Mouse (Mus musculus): ENCODE data around the gene Spns1.

Spns1 gene

DNA sequence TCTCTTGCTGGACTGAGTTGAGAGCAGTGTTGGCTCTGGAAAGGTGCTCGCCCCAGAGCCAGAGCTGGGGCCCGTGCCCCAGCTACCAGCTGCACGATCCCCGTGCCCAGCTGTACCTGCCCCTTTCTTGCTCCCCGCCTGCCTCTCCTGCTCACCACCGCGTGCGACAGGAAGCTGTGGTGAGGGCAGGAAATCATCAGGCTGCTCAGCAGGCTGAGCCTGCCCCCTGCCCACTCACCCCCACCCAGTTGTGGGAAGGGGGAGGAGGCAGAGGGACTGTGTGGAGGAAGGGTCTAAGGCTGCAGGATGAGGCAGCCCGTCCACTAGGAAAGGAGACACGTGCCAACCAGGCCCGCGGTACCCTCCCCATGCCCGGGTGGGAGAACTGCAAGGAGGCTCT is 7.9 kb downstream of the Spns1 start, which contains the start of gene Lat:
Gene Lat, minus strand, starts transcription at position 178 of the 400 bp plus-strand sequence.
- DNase-seq (ENCODE audit: low spot score in 2 of 2) = no peak

DNA sequence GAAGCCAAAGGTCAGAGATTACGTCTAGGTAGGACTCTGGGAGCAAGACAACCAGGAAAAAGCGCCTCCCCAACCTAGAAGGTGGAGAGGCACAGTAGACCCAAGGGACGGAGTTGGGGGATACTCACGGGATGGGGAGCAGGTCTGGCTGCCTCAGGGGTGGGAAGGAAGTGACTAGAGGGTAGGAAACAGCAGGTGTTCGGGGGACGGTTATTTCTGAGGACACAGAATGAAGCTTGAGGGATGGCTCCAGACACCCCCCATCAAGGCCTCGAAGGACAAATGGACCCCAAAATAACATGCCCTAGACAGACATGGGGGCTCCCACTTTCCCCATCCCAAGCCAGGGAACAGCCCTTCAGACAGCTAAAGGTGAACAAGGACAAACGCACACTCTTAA is 8.9 kb downstream of the Spns1 start:
- DNase-seq (ENCODE audit: low spot score in 2 of 2) = no peak

DNA sequence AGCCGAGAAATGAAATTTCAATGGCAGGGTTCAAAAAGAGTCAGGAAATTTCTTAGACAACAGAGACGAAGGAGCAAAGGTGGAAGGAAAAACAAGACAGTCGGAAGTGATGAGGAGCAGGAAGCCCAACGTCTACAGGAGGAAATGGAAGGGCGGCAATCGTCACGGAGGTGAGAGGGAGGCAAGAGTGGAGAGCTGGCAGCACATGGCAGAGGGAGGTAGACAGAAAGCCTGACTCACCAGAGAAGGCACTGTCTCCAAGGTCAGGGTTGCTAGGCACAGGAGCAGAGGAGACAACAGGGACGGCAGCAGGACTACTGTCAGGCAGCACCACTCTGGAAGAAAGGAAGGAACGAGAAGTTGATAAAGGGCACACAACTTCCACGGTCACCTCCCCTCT is 9.6 kb downstream of the Spns1 start:
- no peak for DNase-seq (ENCODE audit: low spot score in 2 of 2)

DNA sequence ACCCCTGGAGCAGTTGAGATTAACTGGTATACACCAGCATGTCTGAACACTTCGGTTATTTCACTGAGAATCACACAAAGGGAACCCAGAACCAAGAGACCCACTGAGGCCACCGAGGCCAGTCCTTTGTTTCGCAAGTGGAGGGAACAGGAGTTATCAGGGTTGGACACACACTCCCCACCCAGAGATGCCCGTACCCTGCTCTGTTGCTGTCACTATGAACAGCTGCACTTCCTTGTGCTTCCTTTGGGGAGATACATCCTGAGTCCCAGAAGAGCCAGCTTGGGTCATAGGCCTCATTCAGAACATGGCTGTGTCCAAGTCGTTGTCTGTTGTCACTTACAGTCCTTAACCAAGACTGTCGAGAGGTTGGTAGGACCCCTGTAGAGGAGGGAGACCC is 14.2 kb downstream of the Spns1 start:
- no peak for DNase-seq (ENCODE audit: low spot score in 2 of 2)

DNA sequence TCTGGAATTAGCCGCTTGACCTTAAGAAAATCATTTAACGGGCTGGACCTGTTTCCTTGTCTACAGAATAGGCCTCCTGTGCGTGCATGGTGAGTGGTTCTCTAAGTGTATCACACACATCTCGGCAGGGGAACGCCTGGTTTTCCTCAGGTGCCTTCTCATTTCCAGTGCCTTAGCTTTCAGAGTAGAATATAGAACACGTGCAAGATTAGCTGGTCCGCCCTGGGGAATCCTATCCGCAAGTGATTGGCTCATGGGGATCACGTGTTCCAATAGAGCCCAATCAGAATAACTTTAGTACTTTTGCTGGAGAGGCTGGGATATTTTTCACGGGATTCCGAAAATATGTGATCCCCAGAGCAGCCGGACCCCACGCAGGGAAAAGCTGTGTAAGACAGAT is 18.2 kb downstream of the Spns1 start:
- DNase-seq (ENCODE audit: low spot score in 2 of 2) = no peak

DNA sequence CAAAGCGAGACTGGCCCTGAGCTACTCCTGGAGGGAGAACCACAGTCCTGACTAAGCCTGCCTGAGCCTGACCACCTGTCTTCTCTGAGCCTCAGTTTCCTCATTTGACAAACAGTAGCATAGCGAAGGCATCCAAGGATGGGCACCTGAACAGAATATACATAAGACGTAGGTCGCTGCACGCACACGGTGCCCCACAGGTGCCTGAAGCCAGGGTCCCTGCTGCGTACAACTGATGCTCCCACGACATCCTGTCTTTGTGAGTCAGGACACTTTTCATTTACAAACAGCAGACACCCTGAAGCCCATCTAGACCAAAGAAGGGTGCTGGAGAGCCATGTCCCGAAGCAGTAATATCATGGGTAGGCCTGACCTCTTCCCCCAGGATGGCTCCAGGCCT is 18.8 kb downstream of the Spns1 start:
- DNase-seq (ENCODE audit: low spot score in 2 of 2) = no peak

DNA sequence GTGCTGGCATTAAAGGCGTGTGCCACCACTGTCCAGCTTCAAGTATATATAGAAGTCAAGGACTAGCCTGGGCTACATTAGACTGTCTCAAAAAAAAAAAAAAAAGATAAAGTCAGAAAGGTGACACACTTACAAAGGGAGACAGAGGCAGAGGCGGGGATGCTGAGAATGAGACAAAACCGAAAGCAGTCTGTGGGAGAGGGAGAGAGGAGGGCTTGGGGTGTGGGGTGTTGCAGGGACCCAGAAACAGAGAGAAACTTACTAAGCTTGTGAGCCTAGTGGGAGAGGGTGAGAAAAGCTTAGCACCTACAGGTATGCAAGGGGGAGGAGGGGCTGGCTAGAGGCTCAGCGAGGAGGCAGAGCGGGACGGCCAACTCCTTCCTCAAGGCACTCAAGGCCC is 19.4 kb downstream of the Spns1 start:
- no peak for DNase-seq (ENCODE audit: low spot score in 2 of 2)

DNA sequence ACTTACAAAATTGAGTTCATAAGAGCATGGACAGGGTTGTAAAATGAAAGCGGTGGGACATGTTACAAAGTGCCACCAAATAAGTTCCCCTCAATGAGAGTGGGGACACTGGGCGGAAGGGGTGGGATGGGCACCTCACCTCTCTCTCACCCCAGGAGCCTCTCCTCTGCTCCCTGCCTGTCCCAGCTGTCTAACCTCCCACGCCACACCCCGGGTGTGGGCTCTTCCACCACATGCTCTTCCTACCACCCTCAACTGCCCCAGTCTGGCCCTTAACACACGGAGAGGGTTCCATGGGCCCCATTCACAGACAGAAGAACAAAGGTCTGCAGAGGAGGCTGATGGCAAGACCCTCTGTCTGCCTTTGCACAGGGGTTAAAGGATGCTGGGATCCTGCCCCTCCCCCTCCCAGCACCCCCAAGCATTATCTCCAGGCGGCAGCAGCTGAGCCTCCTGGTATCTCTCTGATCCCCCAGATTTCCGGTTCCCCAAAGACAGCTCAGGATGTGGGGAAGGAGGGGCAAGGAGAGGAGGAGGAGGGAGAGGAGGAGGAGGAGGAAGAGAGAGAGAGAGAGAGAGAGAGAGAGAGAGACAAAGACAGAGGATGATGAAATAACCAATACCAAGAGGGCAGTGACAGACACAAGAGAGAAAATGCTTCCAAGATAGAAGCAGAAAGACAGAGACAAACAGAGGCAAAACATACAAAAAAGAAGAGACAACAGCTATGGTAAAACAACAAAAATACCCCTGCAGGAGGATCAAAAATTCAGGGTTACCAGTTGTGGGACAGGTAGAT is 20.3 kb downstream of the Spns1 start:
- DNase-seq (ENCODE audit: low spot score in 2 of 2) = no peak

DNA sequence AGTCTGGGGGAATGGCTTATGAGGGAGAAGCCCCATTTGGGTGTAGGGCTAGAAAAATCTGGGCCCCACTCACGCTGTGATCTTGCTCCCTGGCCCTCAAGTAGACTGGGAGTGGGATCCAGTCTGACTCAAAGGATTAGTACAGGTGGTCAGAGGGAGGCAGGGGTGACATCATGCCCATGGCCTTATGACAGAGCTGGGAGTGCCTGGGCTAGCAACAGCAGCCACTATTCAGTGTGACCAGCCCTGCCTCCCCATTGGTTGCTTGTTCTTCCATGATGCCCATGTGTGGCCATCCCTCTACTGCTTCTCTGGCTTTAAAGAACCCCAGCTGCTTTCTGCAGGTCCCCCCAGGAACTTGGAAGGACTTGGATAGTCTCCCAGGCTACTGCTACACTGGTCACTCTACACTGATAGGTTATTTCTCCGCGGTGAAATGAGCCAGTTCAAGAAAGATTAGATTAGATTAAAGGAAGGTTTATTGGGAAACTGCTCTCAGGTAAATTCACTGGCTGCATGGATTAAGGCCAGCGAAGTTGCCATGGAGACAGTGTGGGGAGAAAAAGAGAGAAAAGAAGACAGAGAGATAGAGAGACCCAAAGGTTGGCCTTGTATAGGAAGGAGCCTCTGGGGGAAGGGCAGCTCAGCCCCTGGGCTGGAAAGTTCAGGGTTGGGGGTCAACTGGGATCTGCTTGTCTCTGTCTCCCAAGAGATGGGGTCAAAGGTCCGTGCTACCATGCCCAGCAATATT is 21.2 kb downstream of the Spns1 start:
- DNase-seq (ENCODE audit: low spot score in 2 of 2) = no peak

DNA sequence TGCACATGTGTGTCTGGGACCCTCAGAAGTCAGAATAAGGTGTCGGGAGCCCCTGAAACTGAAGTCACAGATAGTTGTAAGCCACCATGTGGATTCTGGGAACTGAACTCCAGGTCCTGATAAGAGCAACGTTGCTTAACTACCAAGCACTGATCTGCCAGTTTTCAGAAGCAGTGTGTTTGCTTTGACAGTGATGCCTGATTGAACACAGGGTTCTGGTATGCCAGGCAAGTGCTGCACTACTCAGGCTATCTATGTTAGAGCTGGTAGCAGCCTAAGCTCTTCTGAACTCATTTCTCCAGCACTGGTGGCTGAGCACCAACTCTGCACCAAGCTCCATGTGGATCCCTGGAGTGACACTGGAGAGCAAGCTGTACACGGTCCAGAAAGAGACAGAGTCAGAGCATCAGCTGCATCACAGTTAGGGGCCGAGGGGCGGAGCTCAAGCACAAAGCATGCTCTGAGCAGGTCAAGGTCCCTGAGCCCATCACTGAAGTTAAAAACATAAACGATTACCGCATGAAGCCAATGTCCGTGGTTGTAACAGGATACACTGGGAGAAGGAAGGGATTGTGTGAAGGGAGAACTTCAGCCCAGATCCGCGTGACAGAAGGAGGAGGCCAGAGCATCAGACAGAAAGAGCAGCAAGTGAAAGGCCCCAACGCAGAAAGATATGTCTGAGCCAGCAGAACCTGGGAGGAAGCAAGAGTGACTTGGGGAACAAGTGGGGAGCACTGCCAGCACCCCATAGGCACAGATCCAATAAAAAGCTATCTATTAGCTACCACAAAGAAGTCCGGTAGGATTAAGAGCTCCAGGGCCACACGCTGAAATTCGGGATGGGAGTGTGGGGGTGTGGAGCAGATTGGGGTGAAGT is 22.3 kb downstream of the Spns1 start:
- no peak for DNase-seq (ENCODE audit: low spot score in 2 of 2)

DNA sequence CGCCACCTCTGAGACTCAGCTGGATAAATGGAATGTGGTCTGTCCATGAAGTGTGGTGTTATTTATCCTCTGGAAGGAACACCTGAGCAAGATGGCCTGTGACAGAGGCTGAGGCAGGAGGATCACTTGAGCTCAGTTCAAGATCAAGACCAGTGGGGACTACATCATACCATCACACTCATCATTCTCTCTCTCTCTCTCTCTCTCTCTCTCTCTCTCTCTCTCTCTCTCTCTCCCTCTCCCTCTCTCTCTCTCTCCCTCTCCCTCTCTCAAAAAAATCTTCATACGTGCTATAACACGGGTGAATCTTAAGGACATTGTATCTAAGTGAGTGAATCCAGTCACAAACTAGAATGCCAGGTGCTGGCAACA is 23.3 kb downstream of the Spns1 start:
- DNase-seq (ENCODE audit: low spot score in 2 of 2) = no peak

DNA sequence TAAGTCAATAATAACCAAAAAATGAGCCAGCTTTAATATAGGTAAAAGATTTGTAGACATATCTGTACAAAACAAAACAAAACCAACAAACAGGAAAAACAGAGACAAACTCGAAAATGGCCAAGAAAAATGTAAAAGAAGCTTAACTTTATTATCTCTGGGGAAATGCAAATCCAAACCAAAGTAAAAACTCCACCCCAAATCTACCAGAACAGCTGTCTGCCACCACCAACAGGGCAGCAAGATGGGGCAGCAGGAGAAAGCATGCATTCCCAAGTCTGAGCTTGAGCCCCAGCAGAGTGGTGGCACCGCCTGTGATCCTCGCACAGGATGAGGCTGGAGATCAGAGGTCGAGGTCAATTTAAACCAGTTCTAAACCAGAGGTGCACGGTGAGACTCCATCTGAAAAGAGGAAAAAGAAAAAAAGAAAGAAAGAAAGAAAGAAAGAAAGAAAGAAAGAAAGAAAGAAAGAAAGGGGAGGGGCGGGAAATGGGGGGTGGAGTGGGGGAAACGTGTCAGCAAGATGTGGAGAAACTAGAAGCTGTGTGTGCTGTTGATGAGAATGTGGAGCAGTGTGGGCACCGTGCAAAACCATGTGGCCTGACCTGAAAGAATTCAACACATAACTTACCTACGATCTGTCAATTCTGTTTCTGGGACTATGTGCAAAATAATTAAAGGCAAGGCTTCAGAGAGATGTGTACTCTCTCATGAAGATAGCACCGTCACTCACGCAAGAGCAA is 23.8 kb downstream of the Spns1 start:
- no peak for DNase-seq (ENCODE audit: low spot score in 2 of 2)

DNA sequence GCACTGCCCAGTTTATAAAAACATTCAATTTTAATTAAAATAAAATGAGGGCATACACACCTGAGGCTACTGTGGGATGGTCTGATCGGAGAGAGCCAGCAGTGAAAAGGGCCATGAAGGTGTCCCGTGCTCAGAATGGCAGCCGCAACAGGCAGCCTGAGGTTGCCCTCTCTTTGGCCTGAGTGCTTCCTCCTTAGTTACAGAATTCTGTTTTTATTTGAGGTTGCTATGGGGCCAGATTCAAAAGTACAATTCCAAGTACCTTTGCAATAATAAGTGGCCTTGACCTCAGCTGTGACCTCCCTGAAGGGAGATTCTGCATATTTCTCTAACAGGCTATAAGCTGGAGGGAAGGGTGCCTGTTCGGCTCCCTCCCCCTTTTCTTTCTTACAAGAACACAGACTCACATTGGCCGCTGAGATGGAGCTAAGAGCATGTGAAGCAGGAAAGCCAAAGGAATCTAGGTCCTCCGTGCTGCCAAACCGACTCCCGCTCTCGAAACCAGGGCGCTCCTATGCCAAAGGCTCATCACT is 25.8 kb downstream of the Spns1 start:
- no peak for DNase-seq (ENCODE audit: low spot score in 2 of 2)

DNA sequence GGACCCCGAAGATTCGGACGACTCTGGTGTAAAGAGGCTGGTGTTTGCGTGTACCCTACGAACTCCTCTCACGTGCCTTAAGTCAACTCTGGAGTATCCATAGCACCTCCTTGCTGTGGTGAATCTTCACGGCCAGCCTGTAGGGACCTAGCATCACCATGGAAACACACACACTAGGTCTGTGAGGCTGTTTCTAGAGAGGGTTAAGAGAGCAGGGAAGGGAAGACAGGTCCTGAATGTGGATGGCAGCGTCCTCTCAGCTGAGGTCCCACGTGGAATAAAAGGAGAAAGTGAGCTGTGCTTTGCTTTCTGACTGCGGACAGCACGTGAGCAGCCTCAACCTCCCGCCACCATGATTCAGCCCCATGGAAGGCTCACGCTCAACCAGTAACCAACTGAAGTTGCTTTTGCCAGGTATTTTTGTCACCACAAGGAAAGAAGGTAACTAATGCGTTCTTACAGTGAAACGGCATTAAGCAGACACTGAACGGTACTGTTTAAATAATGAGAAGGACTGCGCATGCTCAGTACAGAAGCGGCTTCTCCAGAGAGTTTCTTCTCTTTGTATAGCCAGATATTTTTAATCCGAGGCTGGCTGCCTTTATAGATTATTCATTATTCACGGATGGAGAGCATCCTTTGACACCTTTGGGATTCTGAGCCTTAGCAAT is 26.4 kb downstream of the Spns1 start:
- DNase-seq (ENCODE audit: low spot score in 2 of 2) = no peak

DNA sequence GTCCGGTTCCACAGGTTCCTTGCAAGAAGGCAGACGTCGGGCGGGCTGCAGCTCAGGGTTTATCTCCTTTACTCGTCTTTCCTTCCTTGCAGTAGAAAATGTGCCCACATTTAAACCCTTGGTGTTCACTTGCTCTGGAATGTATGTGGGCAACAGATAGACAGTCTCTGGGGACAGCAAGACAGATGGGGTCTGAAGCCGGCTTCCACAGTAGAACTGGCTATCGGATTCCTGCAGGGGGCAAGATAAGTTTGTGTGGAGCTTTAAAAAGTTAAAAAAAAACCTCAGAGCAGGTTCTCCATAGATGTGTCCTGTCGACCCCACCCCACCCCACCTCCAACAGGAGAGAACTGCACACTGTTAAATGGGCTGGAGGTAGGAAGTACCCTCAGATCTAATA is 29.0 kb downstream of the Spns1 start:
- no peak for DNase-seq (ENCODE audit: low spot score in 2 of 2)

DNA sequence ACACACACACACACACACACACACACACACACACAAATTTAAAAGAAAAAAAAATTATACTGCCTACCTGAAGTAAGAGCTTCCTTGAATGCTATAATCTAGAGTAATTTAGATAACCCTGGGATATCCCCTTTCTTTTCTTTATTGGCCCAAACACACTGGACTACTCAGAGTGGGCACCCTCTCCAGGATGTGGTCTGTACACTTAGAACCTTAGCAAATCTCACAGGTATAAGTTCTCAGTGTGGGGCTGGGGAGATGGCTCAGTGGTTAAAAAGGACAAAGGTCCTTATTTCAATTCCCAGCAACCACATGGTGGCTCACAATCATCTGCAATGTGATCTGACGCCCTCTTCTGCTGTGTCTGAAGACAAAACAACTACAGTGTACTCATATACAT is 30.2 kb downstream of the Spns1 start:
- DNase-seq (ENCODE audit: low spot score in 2 of 2) = no peak

DNA sequence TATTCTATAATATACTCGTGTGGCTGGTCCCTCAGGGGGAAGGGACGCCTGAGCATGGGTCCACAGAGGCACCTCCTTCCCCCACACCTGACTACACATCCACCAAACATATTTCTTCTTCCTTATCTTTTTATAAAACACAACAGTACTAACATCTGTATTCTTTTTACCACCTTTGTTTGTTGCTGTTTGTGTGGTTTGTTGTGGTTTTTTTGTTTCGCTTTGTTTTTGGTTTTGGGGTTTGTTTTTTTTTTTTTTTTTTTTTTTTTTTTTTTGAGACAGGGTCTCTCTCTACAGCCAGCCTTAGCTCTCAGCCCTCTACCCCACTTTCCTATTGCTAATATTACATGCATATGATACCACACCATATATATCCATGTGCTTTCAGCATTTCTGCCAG is 31.3 kb downstream of the Spns1 start:
- DNase-seq (ENCODE audit: low spot score in 2 of 2) = no peak

DNA sequence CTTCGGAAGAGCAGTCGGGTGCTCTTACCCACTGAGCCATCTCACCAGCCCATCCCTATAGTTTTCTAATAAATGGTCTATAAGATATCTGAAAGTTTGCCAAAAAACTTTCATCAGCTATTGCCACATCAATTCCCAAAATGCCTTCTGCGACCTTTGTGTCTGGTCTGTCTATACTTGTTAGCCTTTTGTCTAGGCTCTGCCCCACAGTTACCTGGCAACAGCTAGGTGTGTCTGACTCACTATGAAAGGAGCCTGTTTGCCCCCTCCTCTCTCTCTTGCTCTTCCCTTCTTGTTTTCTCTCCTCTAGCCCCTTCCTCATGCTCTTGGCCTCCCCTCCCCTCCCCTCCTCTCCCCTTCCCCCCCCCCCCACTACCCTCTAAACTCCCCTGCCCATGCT is 31.7 kb downstream of the Spns1 start:
- DNase-seq (ENCODE audit: low spot score in 2 of 2) = no peak

DNA sequence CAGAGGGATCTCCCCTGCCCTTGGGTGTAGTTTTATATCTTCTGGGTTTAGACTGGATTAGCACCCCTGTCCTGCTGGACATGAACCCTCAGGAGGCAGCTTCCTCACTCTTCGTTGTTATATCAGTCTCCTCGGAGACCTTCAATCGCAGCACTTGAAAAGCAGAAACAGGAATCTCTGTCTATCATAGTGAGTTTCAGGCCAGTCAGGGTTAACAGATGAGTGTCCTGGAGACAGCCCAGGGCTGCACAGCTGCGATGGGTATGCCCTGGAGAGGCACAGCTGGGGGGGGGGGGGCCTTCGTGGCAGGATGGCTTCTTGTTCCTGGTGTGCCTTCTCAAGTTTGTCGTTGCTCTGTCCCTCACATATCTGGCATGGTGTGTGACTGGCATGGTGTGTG is 36.4 kb downstream of the Spns1 start:
- DNase-seq (ENCODE audit: low spot score in 2 of 2) = no peak

DNA sequence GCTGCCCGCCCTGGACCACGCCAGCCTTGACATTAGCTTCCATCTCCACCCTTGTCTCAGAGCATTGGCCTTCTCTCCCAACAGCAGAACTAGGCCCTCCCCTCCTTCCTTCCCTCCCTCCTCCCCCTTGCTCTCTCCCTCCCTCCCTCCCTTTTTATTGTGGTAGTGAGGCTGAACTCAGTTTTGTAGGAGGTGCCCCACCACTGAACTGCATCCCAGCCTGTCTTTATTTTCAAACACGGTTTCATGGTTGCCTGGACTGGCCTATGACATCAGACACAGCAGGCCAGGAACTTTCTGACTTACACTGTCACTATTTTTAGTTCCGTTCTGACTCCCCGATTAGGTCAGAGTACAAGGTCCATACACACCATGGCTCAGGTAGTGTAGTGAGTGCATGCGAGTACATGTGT is 37.0 kb downstream of the Spns1 start:
- no peak for DNase-seq (ENCODE audit: low spot score in 2 of 2)

DNA sequence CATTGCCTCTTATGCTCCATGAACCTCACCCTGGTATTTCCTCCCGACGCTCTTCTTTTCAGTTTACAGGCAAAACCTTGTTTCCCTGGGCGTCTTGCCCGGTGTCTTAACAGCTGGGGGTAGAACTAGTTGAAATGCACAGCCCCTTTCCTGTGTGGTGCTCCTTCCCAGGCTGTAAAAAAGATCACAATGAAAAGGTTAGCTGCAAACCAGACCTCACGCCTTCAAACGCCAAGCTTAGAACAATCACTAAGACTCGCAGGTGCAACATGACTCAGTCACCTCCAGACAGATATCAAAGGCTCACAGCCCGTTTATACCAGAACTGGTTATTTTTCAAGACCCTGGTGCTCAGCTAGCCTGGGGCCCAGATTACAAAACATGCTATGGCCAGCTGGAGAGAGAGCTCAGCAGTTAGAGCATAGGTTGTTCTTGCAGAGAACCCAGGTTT is 37.7 kb downstream of the Spns1 start:
- no peak for DNase-seq (ENCODE audit: low spot score in 2 of 2)
